Mouse (Mus musculus): ENCODE results near the gene Neurod2. TPM values are rescaled to one million over a fixed set of nuclear protein-coding genes. Genes with fewer than 3 reads are reported as not detected.

Gene Neurod2
- total RNA-seq, 2 experiments from 2014 or later: not detected

DNA sequence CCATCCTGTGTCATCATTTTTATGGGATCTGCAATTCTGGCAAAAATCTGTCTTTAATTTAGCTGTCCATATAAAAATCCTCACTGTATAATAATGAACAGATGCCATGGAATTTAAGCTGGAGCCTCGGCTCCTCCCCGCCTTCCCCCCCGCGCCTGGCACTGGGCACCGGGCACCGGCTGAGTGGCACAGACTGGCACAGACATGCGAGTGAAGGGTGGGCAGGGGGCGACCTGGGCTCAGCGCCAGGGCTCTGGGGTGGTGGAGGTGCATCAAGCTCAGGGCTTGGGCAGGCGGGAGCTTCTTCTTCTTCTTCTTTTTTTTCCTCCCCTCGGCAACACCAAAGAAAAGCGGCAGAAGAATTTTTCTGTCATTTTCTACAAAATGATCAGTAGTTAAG, 9.1 kb downstream of the Neurod2 start:
- ATAC-seq (replicated peaks; ENCODE audit: low FRiP score, poor library complexity, severe bottlenecking): no peak

- ATAC-seq (replicated peaks; ENCODE audit: low FRiP score, poor library complexity, severe bottlenecking): no peak
Observed at GRCm38 (mm10) chr11:98319944-98320343, 9.5 kb downstream of the Neurod2 start.

DNA sequence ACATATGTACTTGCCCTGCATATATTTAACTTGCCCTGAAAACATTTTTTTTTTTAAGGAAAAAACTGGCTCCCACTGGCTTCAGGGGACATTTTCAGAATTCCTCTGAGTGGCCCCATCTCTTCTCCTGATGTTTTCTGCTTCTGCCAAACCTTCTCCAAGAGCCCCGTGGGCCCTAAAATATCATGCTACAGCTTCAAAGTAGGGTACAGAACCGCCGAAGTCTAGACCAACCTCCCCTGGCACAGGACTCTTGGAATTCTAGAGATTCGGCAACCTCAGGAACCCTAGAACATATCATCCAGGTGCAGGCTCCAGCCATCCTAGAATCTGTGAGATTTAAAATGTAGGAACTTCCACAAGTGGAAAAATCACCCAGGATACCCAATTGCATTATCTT, 9.9 kb downstream of the Neurod2 start:
- no peak for ATAC-seq (replicated peaks; ENCODE audit: low FRiP score, poor library complexity, severe bottlenecking)

DNA sequence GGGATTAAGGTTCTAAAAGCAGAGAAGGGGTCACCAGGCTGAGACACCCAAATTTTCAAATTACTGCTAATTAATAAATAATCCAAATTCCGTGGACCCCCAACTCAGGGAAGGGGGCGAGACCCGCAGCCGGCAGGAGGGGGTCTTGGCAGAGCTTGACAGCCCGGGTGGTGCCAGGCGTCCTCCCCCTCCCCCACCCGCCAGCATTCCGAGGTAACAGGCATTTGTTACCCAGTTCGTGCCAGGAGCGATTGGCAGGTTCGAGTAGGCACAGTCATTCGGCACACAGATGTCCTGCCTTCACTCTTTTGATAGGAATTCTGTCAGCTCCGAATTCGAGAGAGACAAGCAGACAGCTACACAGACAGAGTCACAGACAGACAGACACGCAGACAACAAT, 10.3 kb downstream of the Neurod2 start:
- no peak for ATAC-seq (replicated peaks; ENCODE audit: low FRiP score, poor library complexity, severe bottlenecking)

- ATAC-seq (replicated peaks; ENCODE audit: low FRiP score, poor library complexity, severe bottlenecking): no peak
Observed at GRCm38 (mm10) chr11:98318421-98319116, 10.9 kb downstream of the Neurod2 start.

- no peak for ATAC-seq (replicated peaks; ENCODE audit: low FRiP score, poor library complexity, severe bottlenecking)
Observed at GRCm38 (mm10) chr11:98317479-98317878, 12.0 kb downstream of the Neurod2 start.

DNA sequence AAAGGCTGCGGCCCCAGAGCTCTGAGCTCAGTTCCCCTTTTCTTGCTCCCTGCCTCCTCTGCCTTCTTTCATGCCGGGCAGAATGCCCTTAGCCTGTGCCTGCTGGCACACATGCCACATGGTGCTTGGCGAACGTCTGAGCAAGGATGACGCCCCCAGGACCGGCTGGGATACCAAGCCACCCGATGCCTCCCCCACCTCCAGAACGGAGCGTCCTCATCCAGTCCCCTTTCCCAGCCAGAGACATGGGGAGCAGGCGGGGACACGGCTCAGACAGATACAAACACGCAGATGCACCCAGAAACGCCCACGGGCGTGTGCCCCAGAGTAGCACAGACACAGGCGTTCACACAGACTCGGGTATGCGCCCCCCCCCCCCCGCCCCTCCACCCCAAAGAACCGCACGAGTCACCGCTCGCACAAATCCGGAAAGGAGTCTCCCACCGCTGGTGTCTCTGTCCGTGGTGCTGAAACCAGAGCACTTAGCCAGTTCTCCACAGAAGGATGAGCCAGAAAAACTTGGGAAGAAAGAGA, 15.6 kb downstream of the Neurod2 start:
- ATAC-seq (replicated peaks; ENCODE audit: low FRiP score, poor library complexity, severe bottlenecking): no peak

- 0 out of 2 replicates have a peak, but pooled peaks have one; percentile 33 for ATAC-seq (replicated peaks; ENCODE audit: low FRiP score, poor library complexity, severe bottlenecking)
Observed at GRCm38 (mm10) chr11:98298484-98299205, 30.8 kb downstream of the Neurod2 start.

DNA sequence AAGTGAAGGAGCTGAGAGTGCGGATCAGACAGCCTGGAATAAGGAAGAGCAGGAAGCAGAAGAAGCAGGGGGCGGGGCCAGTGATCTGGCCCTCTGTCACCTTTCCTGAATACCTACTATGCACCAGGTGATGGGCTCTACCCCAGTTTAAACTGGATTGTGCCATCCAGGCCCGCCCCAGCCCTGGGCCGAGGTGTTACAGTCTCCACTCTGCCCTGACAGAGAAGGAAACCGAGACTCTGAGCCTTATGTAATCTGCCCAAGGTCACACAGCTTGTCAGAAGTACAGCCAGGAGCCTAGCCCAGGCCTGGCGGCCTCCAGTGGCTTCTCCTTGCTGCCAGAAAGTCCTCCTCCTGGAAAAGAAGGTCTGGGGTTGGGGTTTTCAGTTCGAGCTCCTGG, 31.7 kb downstream of the Neurod2 start:
- ATAC-seq (replicated peaks; ENCODE audit: low FRiP score, poor library complexity, severe bottlenecking): no peak

DNA sequence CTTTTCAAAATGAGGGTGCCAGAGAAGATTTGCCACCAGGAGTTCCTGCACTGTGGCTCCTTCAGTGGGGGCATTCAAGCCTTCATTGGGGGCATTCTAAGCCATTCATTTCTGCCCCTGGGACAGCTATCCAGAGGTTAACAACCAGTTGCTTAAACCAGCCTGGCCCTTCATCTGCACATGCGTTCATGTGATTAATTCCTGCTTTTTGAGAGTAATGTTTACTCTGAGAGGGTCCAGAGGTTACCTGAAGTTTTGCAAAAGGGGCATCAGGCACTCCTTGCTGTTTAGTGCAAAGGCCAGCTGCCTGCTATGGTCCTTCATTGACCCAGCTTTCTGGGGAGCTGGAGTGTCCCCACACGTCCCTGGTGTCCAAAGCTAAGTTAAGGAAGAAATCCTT, 32.5 kb downstream of the Neurod2 start:
- no peak for ATAC-seq (replicated peaks; ENCODE audit: low FRiP score, poor library complexity, severe bottlenecking)

- no peak for ATAC-seq (replicated peaks; ENCODE audit: low FRiP score, poor library complexity, severe bottlenecking)
Observed at GRCm38 (mm10) chr11:98296277-98296676, 33.2 kb downstream of the Neurod2 start.

- no peak for ATAC-seq (replicated peaks; ENCODE audit: low FRiP score, poor library complexity, severe bottlenecking)
Observed at GRCm38 (mm10) chr11:98295013-98295585, 34.3 kb downstream of the Neurod2 start.

GRCm38 (mm10) chr11:98294188-98295012, 35.0 kb downstream of the Neurod2 start:
- no peak for ATAC-seq (replicated peaks; ENCODE audit: low FRiP score, poor library complexity, severe bottlenecking)

GRCm38 (mm10) chr11:98293070-98293469, 36.4 kb downstream of the Neurod2 start:
- no peak for ATAC-seq (replicated peaks; ENCODE audit: low FRiP score, poor library complexity, severe bottlenecking)

DNA sequence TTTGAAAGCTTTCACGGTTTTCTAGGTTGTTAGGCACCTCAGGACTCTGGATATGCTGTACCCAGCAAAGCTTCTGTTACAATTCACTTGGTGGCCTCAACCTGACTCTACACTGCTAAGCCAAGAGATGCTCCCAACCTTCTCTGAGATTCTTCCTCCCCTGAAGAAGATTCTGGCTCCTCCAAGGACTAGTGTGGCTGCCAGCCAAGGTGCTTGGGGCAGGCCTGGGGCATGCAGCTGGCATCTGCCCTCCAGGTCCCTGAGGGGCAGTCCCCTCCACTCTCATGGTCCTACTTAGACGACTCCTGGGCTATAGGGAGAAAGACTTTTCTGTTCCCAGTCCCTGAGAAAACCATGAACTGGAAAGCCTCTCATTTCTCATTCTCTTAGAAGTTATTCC, 38.5 kb downstream of the Neurod2 start:
- no peak for ATAC-seq (replicated peaks; ENCODE audit: low FRiP score, poor library complexity, severe bottlenecking)

- no peak for ATAC-seq (replicated peaks; ENCODE audit: low FRiP score, poor library complexity, severe bottlenecking)
Observed at GRCm38 (mm10) chr11:98289873-98290272, 39.6 kb downstream of the Neurod2 start.

DNA sequence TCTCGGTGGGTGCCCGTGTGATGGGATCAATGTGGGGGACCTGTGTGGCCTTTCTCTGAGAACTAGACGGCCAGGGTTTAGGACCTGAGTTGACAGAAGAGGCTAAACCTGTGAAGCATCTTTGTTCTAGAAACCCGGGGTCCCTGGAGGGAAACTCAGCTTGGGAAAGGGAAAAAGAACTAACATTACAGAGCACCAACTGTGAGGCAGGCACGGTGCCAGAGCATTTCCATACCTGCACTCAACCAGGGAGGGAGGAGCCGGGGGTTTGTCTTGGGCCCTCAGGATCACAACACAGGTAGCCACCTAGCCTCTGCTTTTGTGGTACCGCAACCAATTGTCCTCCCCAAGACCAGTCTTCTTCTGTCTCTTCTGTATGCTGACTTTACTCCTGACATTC, 41.5 kb downstream of the Neurod2 start:
- ATAC-seq (replicated peaks; ENCODE audit: low FRiP score, poor library complexity, severe bottlenecking): no peak

DNA sequence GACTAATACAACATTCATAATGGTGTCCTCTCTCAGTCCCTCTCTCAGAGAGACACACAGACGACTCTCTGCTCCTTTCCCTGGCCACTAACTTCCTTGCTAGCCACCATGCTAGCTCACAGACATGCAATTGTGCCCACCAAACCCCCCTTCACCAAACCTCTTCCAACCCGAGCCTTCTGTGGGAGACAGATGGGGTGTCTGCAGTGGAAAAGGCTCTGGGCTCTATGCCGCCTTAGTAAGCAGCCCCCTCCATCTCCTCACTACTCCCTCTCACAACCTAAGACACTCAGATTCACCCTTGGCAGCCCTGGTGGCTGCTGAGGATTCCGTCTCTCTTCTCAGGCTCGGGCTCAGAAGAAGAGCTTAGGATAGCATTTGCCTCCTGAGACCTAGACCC, 41.9 kb downstream of the Neurod2 start:
- no peak for ATAC-seq (replicated peaks; ENCODE audit: low FRiP score, poor library complexity, severe bottlenecking)

DNA sequence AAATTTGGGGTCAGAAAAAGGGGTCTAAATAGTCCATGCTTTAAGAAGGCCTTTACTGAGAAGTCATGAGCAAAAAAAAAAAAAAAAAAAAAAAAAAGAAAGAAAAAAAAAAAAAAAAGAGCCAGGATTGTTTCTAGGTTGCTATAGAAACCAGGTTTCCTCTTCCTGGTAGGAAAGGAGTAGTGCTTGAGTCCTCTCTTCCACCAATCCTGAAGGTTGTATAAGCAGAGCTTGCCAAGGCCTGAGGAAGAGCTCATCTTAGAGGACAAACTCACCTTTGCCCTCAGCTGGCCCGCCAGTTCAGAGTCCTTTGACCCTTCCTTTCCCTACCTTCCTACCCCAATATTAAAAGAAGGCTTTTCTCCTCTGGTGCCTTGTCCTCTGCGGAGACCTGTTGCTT, 44.1 kb downstream of the Neurod2 start:
- no peak for ATAC-seq (replicated peaks; ENCODE audit: low FRiP score, poor library complexity, severe bottlenecking)

GRCm38 (mm10) chr11:98284230-98284629, 45.2 kb downstream of the Neurod2 start:
- ATAC-seq (replicated peaks; ENCODE audit: low FRiP score, poor library complexity, severe bottlenecking): no peak

Data from erythroid progenitor cell, adult 5-6 weeks (primary cell).